Mouse (Mus musculus) common myeloid progenitor, adult 5-6 weeks (primary cell): ENCODE results near the gene Tnpo2. TPM values are rescaled to one million over a fixed set of nuclear protein-coding genes. Genes with fewer than 3 reads are reported as not detected.

Experiments used
- ATAC-seq: replicated peaks from 2 replicates; pipeline ENCODE4 v1.8.0; 2016; ENCODE audit warnings: low read depth, mild to moderate bottlenecking, moderate TSS enrichment, inconsistent platforms; ENCODE audit not compliant: poor library complexity, severe bottlenecking
- total RNA-seq: library from RNA; stranded (forward); fragments of 200-1000, 187-1606 nt; gene quantifications from 2 replicates; pipeline ENCODE4 v1.2.3, GENCODE M21; 2017

The Tnpo2 gene
- total RNA-seq, 1 experiment from 2014 or later: 23.2 TPM

GRCm38 (mm10) chr8:85026670-85027515 is 9.8 kb upstream of the Tnpo2 start, which contains the start of gene Trir:
Gene Trir (plus strand): TSS chr8:85026823.
- peak; percentile 80 for ATAC-seq

GRCm38 (mm10) chr8:85027516-85027855 is 9.2 kb upstream of the Tnpo2 start:
- no peak for ATAC-seq

GRCm38 (mm10) chr8:85027922-85028321 is 8.8 kb upstream of the Tnpo2 start:
- no peak for ATAC-seq

- no peak for ATAC-seq
Measured at GRCm38 (mm10) chr8:85029271-85029670, 7.4 kb upstream of the Tnpo2 start.

GRCm38 (mm10) chr8:85032622-85033311 is 3.9 kb upstream of the Tnpo2 start:
- ATAC-seq: no peak

GRCm38 (mm10) chr8:85033867-85034266 is 2.8 kb upstream of the Tnpo2 start:
- ATAC-seq: no peak

- peak; percentile 31 for ATAC-seq
Measured at GRCm38 (mm10) chr8:85034764-85035163, 2.0 kb upstream of the Tnpo2 start.

GRCm38 (mm10) chr8:85035165-85035727 is 1.5 kb upstream of the Tnpo2 start:
- no peak for ATAC-seq

- 0 out of 2 replicates have a peak, but pooled peaks have one; percentile 12 for ATAC-seq
Measured at GRCm38 (mm10) chr8:85035728-85036310, 896 bp upstream of the Tnpo2 start.

GRCm38 (mm10) chr8:85036381-85036717 is 366 bp upstream of the Tnpo2 start:
- ATAC-seq: peak; percentile 1; the same call in 1 of the 2 replicates

GRCm38 (mm10) chr8:85037366-85037680 is 608 bp downstream of the Tnpo2 start:
- ATAC-seq: peak; percentile 7

GRCm38 (mm10) chr8:85037681-85038531 is 1.2 kb downstream of the Tnpo2 start:
- no peak; the same call in 1 of the 2 replicates for ATAC-seq

GRCm38 (mm10) chr8:85043619-85044018 is 6.9 kb downstream of the Tnpo2 start:
- ATAC-seq: no peak

- no peak for ATAC-seq
Measured at GRCm38 (mm10) chr8:85057367-85057766, 20.7 kb downstream of the Tnpo2 start.

GRCm38 (mm10) chr8:85059879-85060616 is 23.3 kb downstream of the Tnpo2 start, which contains the start of gene Fbxw9:
Gene Fbxw9 (plus strand): TSS chr8:85060055.
- ATAC-seq: peak; percentile 90

GRCm38 (mm10) chr8:85062603-85063002 is 25.9 kb downstream of the Tnpo2 start:
- ATAC-seq: no peak

- no peak for ATAC-seq
Measured at GRCm38 (mm10) chr8:85065213-85065612, 28.5 kb downstream of the Tnpo2 start.

- ATAC-seq: no peak
Measured at GRCm38 (mm10) chr8:85067155-85067554, 30.4 kb downstream of the Tnpo2 start.

- no peak for ATAC-seq
Measured at GRCm38 (mm10) chr8:85067982-85068381, 31.3 kb downstream of the Tnpo2 start, which contains the start of gene Gm5741. Gene Gm5741 (minus strand): TSS chr8:85067982.
